Mouse (Mus musculus) kidney, embryonic 14.5 days (tissue): ENCODE data around the gene Stxbp5l. TPM values are rescaled to one million over a fixed set of nuclear protein-coding genes. Genes with fewer than 3 reads are reported as not detected.

Source experiments
- ATAC-seq: fragments of 200-750 bp; cut with Nextera tagmentation; 2 replicates; pipeline ENCODE4 v1.8.0; 2017; ENCODE audit warnings: moderate number of reproducible peaks, mild to moderate bottlenecking, moderate TSS enrichment, moderate library complexity; ENCODE audit not compliant: low FRiP score, low TSS enrichment
- H3K27ac ChIP-seq: fragments of 300-500 bp; sonication (generic); 2 replicates; pipeline ENCODE4 v1.5.1; 2014; ENCODE audit warnings: low read depth, mild to moderate bottlenecking, low read length, moderate library complexity, mixed read lengths
- H3K27me3 ChIP-seq: fragments of 300-500 bp; sonication (generic); 2 replicates; pipeline ENCODE4 v1.6.1; 2014; ENCODE audit warnings: mild to moderate bottlenecking, low read length; ENCODE audit not compliant: control insufficient read depth, insufficient read depth
- H3K36me3 ChIP-seq: fragments of 300-500 bp; sonication (generic); 2 replicates; pipeline ENCODE4 v1.6.1; 2014; ENCODE audit warnings: low read length, mixed read lengths; ENCODE audit not compliant: control insufficient read depth, insufficient read depth
- H3K4me1 ChIP-seq: fragments of 300-500 bp; sonication (generic); 2 replicates; pipeline ENCODE4 v1.6.1; 2014; ENCODE audit warnings: low read length, mixed read lengths; ENCODE audit not compliant: control insufficient read depth, insufficient read depth
- H3K4me2 ChIP-seq: fragments of 300-500 bp; sonication (generic); replicated peaks from 2 replicates; pipeline ENCODE4 v1.6.1; 2014; ENCODE audit warnings: low read depth, mild to moderate bottlenecking, low read length
- H3K4me3 ChIP-seq: fragments of 300-500 bp; sonication (generic); 2 replicates; pipeline ENCODE4 v1.5.1; 2014; ENCODE audit warnings: mild to moderate bottlenecking, low read length
- H3K9ac ChIP-seq: fragments of 300-500 bp; sonication (generic); 2 replicates; pipeline ENCODE4 v1.6.1; 2014; ENCODE audit warnings: low read depth, mild to moderate bottlenecking, low read length, moderate library complexity
- H3K9me3 ChIP-seq: fragments of 300-500 bp; sonication (generic); 2 replicates; pipeline ENCODE4 v1.6.1; 2016; ENCODE audit warnings: low read length; ENCODE audit not compliant: control insufficient read depth
- WGBS: fragments of 180-500 bp; shearing (Covaris S2); extraction: QIAGEN DNeasy Blood & Tissue Kit; methylation state at CpG from one replicate; pipeline ENCODE4 v1.1.7; 2014; 5-methylcytosine and 5-hydroxymethylcytosine counted together
- polyA plus RNA-seq: library from polyadenylated mRNA; unstranded; fragments of >200 nt; fragmentation: Nextera tagmentation; extraction: Ambion mirVana; gene quantifications from 2 replicates; pipeline ENCODE4 v1.2.1, GENCODE M21; 2014

Stxbp5l gene
- 1.8 and 4.0 TPM in 2 replicates for polyA plus RNA-seq

DNA sequence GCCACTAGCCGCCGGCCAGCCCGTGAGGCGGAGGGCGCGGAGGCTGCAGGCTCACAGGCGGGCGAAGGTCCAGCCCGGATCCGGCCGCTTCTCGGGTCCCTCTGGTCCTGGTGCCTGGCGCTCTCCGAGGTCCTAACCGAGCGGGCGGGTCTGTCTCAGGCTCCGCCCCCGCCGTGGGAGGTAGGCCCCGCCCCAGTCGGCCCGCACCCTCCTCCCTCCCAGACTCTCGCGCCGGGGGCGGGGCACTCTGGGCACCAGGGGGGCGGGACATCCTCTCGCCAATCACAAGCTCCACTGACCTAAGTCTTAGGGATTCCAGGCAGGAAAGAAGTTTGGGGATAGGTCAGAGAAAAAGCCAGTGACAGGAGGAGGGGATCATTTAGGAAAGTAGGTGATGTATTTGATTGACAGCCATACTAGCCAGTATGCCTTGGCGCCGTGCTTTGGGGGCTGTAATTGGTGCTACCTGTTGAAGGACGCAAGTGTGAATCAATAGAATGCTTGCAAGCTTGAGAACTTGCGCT, at the start of gene Stxbp5l:
Gene Stxbp5l, minus strand, starts transcription at position 142 of the 524 bp plus-strand sequence.
- Histone ChIP-seq H3K4me2 (peak within 1 kb of the TSS; percentile 94), H3K27ac (no peak within 1 kb of the TSS), H3K36me3 (no peaks in the 10 kb centered on the region), H3K9me3 (no peaks in the 10 kb centered on the region), H3K27me3 (peaks cover 16% of the 10 kb centered on the region), H3K4me1 (no peaks in the 10 kb centered on the region), H3K9ac (peak within 1 kb of the TSS; percentile 34; the same call in 1 of the 2 replicates), H3K4me3 (peak within 1 kb of the TSS; percentile 51)
- WGBS, result 1% methylated on average over 30 of the region's 33 CpGs
- ATAC-seq, result peak; percentile 99

DNA sequence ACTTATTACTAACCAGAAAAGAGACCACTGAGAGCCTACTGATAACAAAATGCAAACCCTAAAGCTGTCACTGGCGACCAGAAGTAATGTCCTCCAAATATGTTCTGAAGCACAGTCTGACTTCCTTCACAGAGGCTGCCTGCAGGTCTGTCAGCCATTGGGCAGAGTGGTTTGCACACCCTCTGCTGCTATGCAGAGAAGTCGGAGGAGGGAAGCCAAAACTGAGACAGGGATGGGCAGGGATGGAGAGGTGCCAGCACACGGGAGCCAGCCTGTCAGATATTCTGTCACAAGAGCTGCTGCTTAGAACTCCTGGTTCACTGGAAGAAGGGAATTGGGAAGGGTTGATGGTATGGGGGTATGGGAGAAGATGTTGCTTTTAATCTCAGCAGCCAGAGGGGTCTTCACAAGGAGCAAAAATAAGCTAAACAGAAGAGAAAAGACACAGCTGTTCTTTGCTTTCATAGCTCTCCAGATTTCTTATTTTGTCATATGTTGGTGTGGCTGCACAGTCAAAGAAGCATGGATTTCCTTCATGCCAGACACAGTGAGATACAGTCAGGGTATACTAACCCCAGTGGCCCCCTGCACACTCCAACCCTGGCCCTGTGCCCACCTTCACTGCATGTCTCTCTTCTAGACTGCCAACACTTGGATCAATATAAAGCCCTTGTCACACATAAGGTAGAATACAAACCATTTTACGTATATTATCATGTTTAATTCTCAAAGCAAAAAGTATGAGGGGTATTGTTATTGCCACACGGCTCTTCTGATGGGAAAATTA, 48.8 kb upstream of the Stxbp5l start:
- 58% methylated on average over 5 of the region's 5 CpGs for WGBS
- Histone ChIP-seq H3K4me3 (no peak overlapping the region), H3K27me3 (no peaks in the 10 kb centered on the region), H3K27ac (no peak overlapping the region), H3K36me3 (no peaks in the 10 kb centered on the region), H3K4me1 (no peaks in the 10 kb centered on the region), H3K9ac (no peak overlapping the region), H3K9me3 (no peaks in the 10 kb centered on the region), H3K4me2 (no peak overlapping the region)
- no peak for ATAC-seq

DNA sequence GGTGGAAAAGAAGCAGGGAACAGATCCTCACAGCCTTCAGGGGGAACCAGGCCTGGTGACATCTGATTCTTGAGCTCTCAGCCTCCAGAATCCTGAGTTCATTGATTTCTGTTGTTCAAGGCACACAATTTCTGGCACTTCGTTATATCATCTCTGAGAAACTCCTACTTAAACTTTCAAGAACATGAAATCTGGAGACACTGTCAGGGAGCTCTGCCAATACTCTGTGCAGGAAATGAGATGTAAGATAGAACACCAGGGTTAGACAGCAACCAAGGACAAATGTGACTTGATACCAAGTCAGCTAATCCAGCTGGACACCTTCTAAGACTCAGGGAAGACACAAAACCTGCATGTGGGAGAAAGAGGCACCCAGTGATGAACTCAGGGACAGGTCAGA, 40.7 kb upstream of the Stxbp5l start:
- no peaks in the 10 kb centered on the region for H3K36me3 ChIP-seq
- ATAC-seq, result no peak
- H3K9ac ChIP-seq, result no peak overlapping the region
- H3K9me3 ChIP-seq, result no peaks in the 10 kb centered on the region
- no peak overlapping the region for H3K27ac ChIP-seq
- no peak overlapping the region for H3K4me2 ChIP-seq
- 58% methylated on average over 1 of the region's 1 CpGs for WGBS
- H3K4me3 ChIP-seq, result no peak overlapping the region
- H3K4me1 ChIP-seq, result no peaks in the 10 kb centered on the region
- H3K27me3 ChIP-seq, result no peaks in the 10 kb centered on the region

DNA sequence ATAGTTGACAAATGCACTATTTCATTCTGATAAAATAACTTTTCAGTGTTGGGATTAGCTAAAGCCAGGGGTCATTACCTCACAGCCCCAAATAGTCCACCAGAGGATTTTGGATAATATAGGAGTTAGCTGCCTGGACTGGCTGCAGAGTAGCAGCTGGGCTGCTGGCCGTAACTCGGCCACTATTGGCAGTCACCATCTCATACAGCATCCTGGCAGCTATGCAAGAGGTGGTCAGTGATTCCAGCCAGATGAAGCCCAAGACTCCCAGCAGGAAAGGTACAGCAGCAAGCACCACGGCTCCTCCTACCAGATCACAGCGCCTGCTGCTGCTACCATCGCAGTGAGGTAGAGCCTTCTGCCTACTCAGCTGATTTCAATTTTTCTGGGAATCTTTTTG, 38.1 kb upstream of the Stxbp5l start:
- Histone ChIP-seq H3K27ac (no peak overlapping the region), H3K4me3 (no peak overlapping the region), H3K9me3 (no peaks in the 10 kb centered on the region), H3K36me3 (no peaks in the 10 kb centered on the region), H3K4me2 (no peak overlapping the region), H3K4me1 (no peaks in the 10 kb centered on the region), H3K9ac (no peak overlapping the region), H3K27me3 (no peaks in the 10 kb centered on the region)
- no peak for ATAC-seq
- WGBS, result 77% methylated on average over 5 of the region's 5 CpGs

DNA sequence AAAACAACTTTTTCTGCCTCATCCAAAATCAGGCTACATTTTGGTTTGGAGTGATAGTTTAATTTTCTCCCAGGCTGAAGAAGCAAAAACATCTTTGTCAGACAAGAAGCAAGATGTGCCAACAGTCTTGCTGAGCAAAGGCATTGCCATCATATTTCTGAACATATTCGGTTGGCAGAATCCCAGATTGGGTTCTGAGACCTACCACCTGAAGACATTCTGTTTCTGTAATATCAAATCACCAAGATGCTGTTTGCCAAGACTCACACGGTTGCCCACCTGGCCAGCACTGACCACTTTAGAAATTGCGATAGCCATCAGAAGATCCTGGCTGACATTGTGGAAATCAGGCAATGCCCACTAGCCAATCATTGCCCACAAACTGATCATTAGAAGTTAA, 37.1 kb upstream of the Stxbp5l start:
- no peak overlapping the region for H3K4me2 ChIP-seq
- H3K9ac ChIP-seq, result no peak overlapping the region
- ATAC-seq, result no peak
- H3K9me3 ChIP-seq, result no peaks in the 10 kb centered on the region
- no peaks in the 10 kb centered on the region for H3K27me3 ChIP-seq
- WGBS, result 85% methylated on average over 3 of the region's 3 CpGs
- no peaks in the 10 kb centered on the region for H3K4me1 ChIP-seq
- no peaks in the 10 kb centered on the region for H3K36me3 ChIP-seq
- H3K27ac ChIP-seq, result no peak overlapping the region
- H3K4me3 ChIP-seq, result no peak overlapping the region

DNA sequence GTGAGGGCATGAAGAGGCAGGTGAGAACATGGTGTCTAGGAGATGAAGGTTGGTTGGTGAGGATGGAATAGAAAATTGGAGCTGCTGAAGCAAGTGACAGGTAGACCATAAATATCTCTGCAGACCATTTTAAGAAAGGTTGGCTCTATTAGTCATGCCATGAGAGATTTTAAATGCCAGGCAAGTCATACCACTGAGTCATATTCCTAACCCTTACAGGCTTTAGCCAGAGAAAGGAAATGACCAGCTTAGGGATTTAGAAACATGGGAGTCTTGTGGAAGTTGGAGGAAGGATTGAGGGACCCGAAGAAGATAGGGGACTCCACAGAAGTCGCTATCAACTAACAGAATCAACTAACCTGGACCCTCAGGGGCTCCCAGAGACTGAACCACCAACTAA, 35.8 kb upstream of the Stxbp5l start:
- Histone ChIP-seq H3K9ac (no peak overlapping the region), H3K36me3 (no peaks in the 10 kb centered on the region), H3K4me3 (no peak overlapping the region), H3K4me1 (no peaks in the 10 kb centered on the region), H3K9me3 (no peaks in the 10 kb centered on the region), H3K27ac (no peak overlapping the region), H3K27me3 (no peaks in the 10 kb centered on the region), H3K4me2 (no peak overlapping the region)
- no peak for ATAC-seq
- WGBS, result 98% methylated on average over 2 of the region's 2 CpGs

DNA sequence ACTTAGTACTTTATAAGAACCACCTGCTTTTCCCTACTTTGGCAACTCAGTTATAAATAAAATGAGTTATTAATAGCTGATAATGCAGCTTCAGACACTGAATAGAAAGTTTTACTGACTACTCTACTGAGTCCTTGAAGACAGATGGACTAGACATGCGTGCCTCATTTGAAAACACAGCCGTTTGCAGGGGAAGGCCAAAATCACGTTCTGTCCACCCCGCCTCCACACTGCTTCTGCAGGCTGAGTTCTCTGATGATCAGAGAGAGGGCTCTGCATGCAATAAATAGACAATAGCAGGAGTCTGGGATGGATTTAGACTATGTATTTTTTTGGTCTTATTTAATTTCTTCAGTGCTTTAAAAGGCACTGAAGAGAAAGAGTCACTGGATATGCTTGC, 20.8 kb upstream of the Stxbp5l start:
- WGBS, result 73% methylated on average over 4 of the region's 4 CpGs
- no peak overlapping the region for H3K27ac ChIP-seq
- no peaks in the 10 kb centered on the region for H3K36me3 ChIP-seq
- H3K4me3 ChIP-seq, result no peak overlapping the region
- H3K9ac ChIP-seq, result no peak overlapping the region
- H3K4me2 ChIP-seq, result no peak overlapping the region
- no peak for ATAC-seq
- H3K27me3 ChIP-seq, result no peaks in the 10 kb centered on the region
- no peaks in the 10 kb centered on the region for H3K9me3 ChIP-seq
- no peaks in the 10 kb centered on the region for H3K4me1 ChIP-seq

DNA sequence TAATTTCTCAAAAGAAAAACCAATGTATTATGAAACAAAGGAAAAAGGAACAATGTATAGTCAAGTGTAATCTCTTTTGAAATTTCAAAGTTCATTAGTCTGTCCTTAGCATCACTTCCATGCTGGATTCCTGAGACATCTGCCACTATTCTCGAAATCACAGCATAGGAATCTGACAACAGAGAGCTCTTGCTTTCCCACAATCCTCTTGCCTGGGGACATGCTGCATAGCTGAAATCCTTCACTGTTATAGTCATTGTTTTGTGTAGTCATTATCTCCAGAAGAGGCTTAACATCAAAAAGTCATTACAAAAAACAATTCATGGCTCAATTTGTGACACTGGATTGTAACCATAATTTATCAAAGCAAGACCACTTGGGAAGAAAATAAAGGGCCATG, 20.2 kb upstream of the Stxbp5l start:
- ATAC-seq, result no peak
- Histone ChIP-seq H3K36me3 (no peaks in the 10 kb centered on the region), H3K27me3 (no peaks in the 10 kb centered on the region), H3K4me1 (no peaks in the 10 kb centered on the region), H3K9me3 (no peaks in the 10 kb centered on the region), H3K4me3 (no peak overlapping the region), H3K9ac (no peak overlapping the region), H3K27ac (no peak overlapping the region), H3K4me2 (no peak overlapping the region)
- 83% methylated on average over 1 of the region's 1 CpGs for WGBS

DNA sequence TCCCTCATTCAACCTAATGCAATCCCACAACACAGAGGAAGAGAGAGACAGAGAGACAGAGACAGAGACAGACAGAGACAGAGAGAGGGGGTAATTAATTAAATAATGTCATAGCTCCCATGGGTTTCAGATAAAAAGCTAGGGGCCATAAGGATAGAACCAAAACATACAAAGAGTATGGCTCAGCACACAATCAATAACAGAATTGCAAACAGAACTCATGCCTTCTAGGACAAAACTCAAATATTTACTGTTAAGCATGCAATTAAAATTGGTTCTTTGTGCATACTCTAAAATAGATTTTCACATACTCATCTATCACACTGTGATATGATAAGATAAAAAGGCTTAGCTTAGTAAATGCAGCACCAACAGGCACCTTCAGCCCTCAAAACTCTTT, 5.2 kb upstream of the Stxbp5l start:
- no peak overlapping the region for H3K4me3 ChIP-seq
- no peaks in the 10 kb centered on the region for H3K9me3 ChIP-seq
- H3K4me2 ChIP-seq, result no peak overlapping the region
- no peaks in the 10 kb centered on the region for H3K4me1 ChIP-seq
- H3K27me3 ChIP-seq, result no peaks in the 10 kb centered on the region
- H3K27ac ChIP-seq, result no peak overlapping the region
- H3K36me3 ChIP-seq, result no peaks in the 10 kb centered on the region
- H3K9ac ChIP-seq, result no peak overlapping the region
- ATAC-seq, result no peak
